Mouse (Mus musculus) lung, adult 2 months (tissue): ENCODE measurements around the gene Hypm.

Experiments
- CTCF ChIP-seq: fragments of 200-500 bp; IDR thresholded peaks from 2 replicates; pipeline ENCODE4 v1.5.1; 2011; ENCODE audit warnings: mild to moderate bottlenecking, low read length, control low read depth; ENCODE audit not compliant: insufficient read depth
- POLR2A ChIP-seq: fragments of 200-500 bp; IDR thresholded peaks from 2 replicates; pipeline ENCODE4 v1.6.1; 2011; ENCODE audit warnings: low read depth, mild to moderate bottlenecking, control low read depth, low read length, borderline replicate concordance; ENCODE audit errors: extremely low read depth

GRCm38 (mm10) chrX:9812469-9812868, 34.3 kb upstream of the Hypm start:
- TF ChIP-seq POLR2A (no peak), CTCF (no peak)
